Comparison of ENCODE assay signal across 14 mouse cellular contexts in genomic region chr1:106736211-106736610, GRCm38 (mm10). TPM values are rescaled to one million over a fixed set of nuclear protein-coding genes. Genes with fewer than 3 reads are reported as not detected.
DNase-seq lines count a peak whose midpoint lies in the region; ATAC-seq and TF ChIP-seq lines count a peak whose summit lies in the region.
"Had no signal": no experiment of that assay in that cellular context is flagged by ENCODE, and none has a peak within 500 bp of the region (broad histone marks: within the 10 kb centered on the region; RNA-seq: fewer than 3 reads in every experiment).

No protein-coding gene starts in this region.

- 87% methylated on average over 8 of the region's 8 CpGs for WGBS in hindbrain, postnatal 0 days
- WGBS in hindbrain, embryonic 16.5 days, result 84% methylated on average over 8 of the region's 8 CpGs

- no peaks in the 10 kb centered on the region for H3K9me3 ChIP-seq in hindbrain, postnatal 0 days (ENCODE audit: low read length)
- H3K9me3 ChIP-seq in hindbrain, embryonic 16.5 days (ENCODE audit: control insufficient read depth, low read length), result no peaks in the 10 kb centered on the region
- H3K9me3 ChIP-seq: G1E had no signal

- H3K4me1 ChIP-seq in hindbrain, postnatal 0 days (ENCODE audit: insufficient read depth, low read length), result no peaks in the 10 kb centered on the region
- H3K4me1 ChIP-seq in hindbrain, embryonic 16.5 days (ENCODE audit: control insufficient read depth, insufficient read depth, low read depth, low read length), result no peaks in the 10 kb centered on the region

- no peak overlapping the region for H3K9ac ChIP-seq in hindbrain, postnatal 0 days (replicated peaks; ENCODE audit: low read length)
- H3K9ac ChIP-seq in hindbrain, embryonic 16.5 days (ENCODE audit: low read depth, low read length), result no peak overlapping the region

- H3K27me3 ChIP-seq in hindbrain, postnatal 0 days (ENCODE audit: insufficient read depth, low read length), result no peaks in the 10 kb centered on the region
- no peaks in the 10 kb centered on the region for H3K27me3 ChIP-seq in hindbrain, embryonic 16.5 days (replicated peaks; ENCODE audit: control insufficient read depth, insufficient read depth, low read length)
- H3K27me3 ChIP-seq: CH12.LX, Patski had no signal

- H3K4me3 ChIP-seq in hindbrain, postnatal 0 days (ENCODE audit: low read length), result no peak overlapping the region
- no peak overlapping the region for H3K4me3 ChIP-seq in hindbrain, embryonic 16.5 days (ENCODE audit: low read length)

- TF ChIP-seq CTCF in hindbrain, postnatal 0 days (IDR thresholded peaks at IDR 0.05; ENCODE audit: low read depth), result no peak

- intact Hi-C loops in left cerebral cortex, postnatal 4 days (cut with DNase I), result no loop called here

- ATAC-seq in hindbrain, postnatal 0 days, result peak; percentile 38; the same call in 1 of the 2 replicates
- no peak for ATAC-seq in hindbrain, embryonic 16.5 days
- ATAC-seq: activated CD4-positive, CD25-positive, alpha-beta regulatory T cell, adult 4 months; Patski had no signal

- H3K36me3 ChIP-seq in hindbrain, postnatal 0 days (ENCODE audit: insufficient read depth, low read length), result peaks cover 4% of the 10 kb centered on the region; the same call in 1 of the 2 replicates
- H3K36me3 ChIP-seq in hindbrain, embryonic 16.5 days (ENCODE audit: control insufficient read depth, insufficient read depth, low read length), result peaks cover 12% of the 10 kb centered on the region

- H3K27ac ChIP-seq in hindbrain, postnatal 0 days, result no peak overlapping the region
- no peak overlapping the region for H3K27ac ChIP-seq in hindbrain, embryonic 16.5 days (ENCODE audit: low read depth, low read length)

- DNase-seq in cerebellum, postnatal 10 days, result peak; percentile 52 to 60
- no peak for DNase-seq in cerebellum, postnatal 4 days (ENCODE audit: low spot score in 2 of 2)
- peak; percentile 33 to 42 for DNase-seq in cerebellum, postnatal 14 days
- DNase-seq in cerebellum, adult 8-10 months, result no peak
- no peak for DNase-seq in hindbrain, postnatal 0 days (ENCODE audit: low spot score)
- DNase-seq in left cerebral cortex, postnatal 4 days, result peak; percentile 30
- no peak for DNase-seq in left cerebral cortex, adult 11 months (ENCODE audit: low spot score)
- DNase-seq: adrenal gland, adult 2 months; adrenal gland, adult 8-10 months had no signal

- H3K4me2 ChIP-seq in hindbrain, postnatal 0 days (ENCODE audit: low read depth, low read length), result no peak overlapping the region
- no peak overlapping the region for H3K4me2 ChIP-seq in hindbrain, embryonic 16.5 days (ENCODE audit: low read length)

RNA-seq across cellular contexts. Expression of gene Bcl2, which starts 22.1 kb away (rescaled TPM):
- 13.1 and 15.2 TPM in 2 replicates for total RNA-seq in hindbrain, postnatal 0 days (2014; rRNA removed)
- 9.8 and 10.1 TPM in 2 replicates for polyA plus RNA-seq in hindbrain, postnatal 0 days (2015; fragmentation: Nextera tagmentation; extraction: Ambion mirVana)
- 16.4 and 17.5 TPM in 2 replicates for polyA plus RNA-seq in hindbrain, embryonic 16.5 days (2015; fragmentation: Nextera tagmentation; extraction: Ambion mirVana)
- 10 to 100 TPM; 13.9 to 15.7 TPM for total RNA-seq in left cerebral cortex, postnatal 4 days (2021)

RNA-seq across cellular contexts. Expression of gene Kdsr, which starts 23.3 kb away (rescaled TPM):
- 8.9 and 9.1 TPM in 2 replicates for total RNA-seq in hindbrain, postnatal 0 days (2014; rRNA removed)
- polyA plus RNA-seq in hindbrain, postnatal 0 days (2015; fragmentation: Nextera tagmentation; extraction: Ambion mirVana), result 17.2 and 17.6 TPM in 2 replicates
- polyA plus RNA-seq in hindbrain, embryonic 16.5 days (2015; fragmentation: Nextera tagmentation; extraction: Ambion mirVana), result 14.9 and 16.3 TPM in 2 replicates
- total RNA-seq in left cerebral cortex, postnatal 4 days (2021), result 10 to 100 TPM; 22.4 to 28.7 TPM

Comparison
In these comparisons a context has a peak if more than half of its experiments do, and no peak if none do; other contexts are left out.
1. DNase-seq: peak in cerebellum, postnatal 10 days (2 of 2), cerebellum, postnatal 14 days (2 of 2) and left cerebral cortex, postnatal 4 days (single experiment); none in cerebellum, postnatal 4 days (0 of 2), cerebellum, adult 8-10 months (single experiment), hindbrain, postnatal 0 days (single experiment) and left cerebral cortex, adult 11 months (single experiment).